Mouse (Mus musculus) testis, adult 2 months (tissue): Measurements from ENCODE around the gene Tubb5.

Experiments
- CTCF ChIP-seq: fragments of 200-500 bp; IDR thresholded peaks from 2 replicates; pipeline ENCODE4 v1.5.1; 2012; ENCODE audit warnings: low read depth, mild to moderate bottlenecking, inconsistent platforms, low read length, moderate library complexity; ENCODE audit not compliant: control insufficient read depth, insufficient read depth, insufficient replicate concordance
- POLR2A ChIP-seq: fragments of 200-500 bp; IDR thresholded peaks from 2 replicates; pipeline ENCODE4 v1.6.1; 2012; ENCODE audit warnings: low read depth, mild to moderate bottlenecking, inconsistent platforms, low read length, moderate library complexity; ENCODE audit not compliant: control insufficient read depth

DNA sequence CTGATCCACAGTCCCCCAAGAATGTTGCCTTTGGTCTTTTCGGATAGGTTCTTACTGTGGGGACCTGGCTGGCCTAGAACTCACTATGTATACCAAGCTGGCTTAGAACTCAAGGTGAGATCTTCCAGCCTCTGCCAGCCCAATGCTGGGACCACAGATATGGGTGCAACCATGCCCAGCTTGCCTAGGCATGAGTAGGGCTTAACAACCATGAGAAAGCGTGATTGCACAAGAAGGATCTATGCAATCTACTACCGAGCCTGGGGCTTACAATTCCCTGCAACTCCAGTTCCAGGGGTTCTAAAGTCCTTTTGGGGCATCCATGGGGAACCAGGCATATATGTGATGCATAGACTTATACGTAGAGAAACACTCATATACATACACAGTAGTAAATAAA lies 47.2 kb downstream of the Tubb5 start:
- no peak for TF ChIP-seq CTCF
- TF ChIP-seq POLR2A = no peak
